Mouse (Mus musculus): ENCODE measurements around the gene Prkar1b. TPM values are rescaled to one million over a fixed set of nuclear protein-coding genes. Genes with fewer than 3 reads are reported as not detected.

The Prkar1b gene
- polyA plus RNA-seq, 1 experiment from 2014 or later = 0.62 TPM

DNA sequence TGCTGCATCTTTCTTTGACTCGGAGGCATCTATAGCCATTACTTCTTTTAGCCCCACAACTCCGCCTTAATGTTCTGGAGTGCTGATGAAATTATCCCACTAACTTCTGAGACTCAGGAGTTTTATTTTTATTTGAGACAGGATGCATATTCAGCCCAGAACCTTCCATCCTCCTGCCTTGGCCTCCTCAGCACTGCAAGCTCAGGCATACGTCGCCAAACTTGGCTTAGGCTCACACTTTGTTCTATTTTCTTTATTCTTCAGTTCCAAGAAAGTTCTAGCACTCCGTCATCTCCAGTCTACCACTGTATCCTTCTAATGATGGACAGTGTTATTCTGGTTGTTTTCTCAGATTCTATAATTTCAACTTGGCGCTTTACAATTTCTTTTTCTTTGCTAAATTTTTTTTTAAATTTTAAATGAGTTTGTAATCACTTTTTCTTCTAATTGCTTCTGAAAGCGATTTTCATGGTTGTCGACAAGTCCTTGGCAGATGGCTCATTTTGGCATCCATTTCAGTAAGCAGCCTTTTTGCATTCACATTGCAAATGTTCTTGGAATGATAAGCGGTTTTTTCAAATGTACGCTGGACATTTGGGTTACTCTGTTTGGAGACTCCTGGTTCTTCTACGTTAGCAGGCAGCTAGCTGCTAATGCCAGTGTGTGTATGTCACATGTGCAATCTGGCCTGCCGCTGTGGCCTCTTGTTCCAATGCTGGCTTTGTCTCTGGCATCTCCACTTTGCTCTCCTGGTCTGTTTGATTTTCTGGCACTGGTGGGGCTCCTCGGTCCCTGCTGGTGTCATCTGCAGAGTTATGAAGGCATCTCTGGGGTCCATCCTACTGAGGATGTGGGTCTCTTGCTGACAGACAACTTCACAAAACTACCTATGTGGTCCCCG is 2.4 kb downstream of the Prkar1b start:
- TF ChIP-seq EP300 (IDR thresholded peaks at IDR 0.05; ENCODE audit: low read depth) (no peak), CTCF (IDR thresholded peaks at IDR 0.05; ENCODE audit: low read depth) (no peak)
- DNase-seq (no peak), ATAC-seq (no peak)
- Histone ChIP-seq H3K4me1 (ENCODE audit: insufficient read depth) (peaks cover 4% of the 10 kb centered on the region; the same call in 1 of the 2 replicates), H3K4me3 (ENCODE audit: low read depth, low read length) (no peak overlapping the region), H3K9me3 (ENCODE audit: low read length) (no peaks in the 10 kb centered on the region), H3K4me2 (ENCODE audit: low read depth, low read length) (no peak overlapping the region), H3K27me3 (ENCODE audit: insufficient read depth, low read length) (no peaks in the 10 kb centered on the region), H3K36me3 (replicated peaks; ENCODE audit: insufficient read depth, low read length) (no peaks in the 10 kb centered on the region; the same call in 1 of the 2 replicates), H3K9ac (replicated peaks) (no peak overlapping the region), H3K27ac (ENCODE audit: low read depth) (no peak overlapping the region)
- WGBS (ENCODE audit: insufficient replicate concordance) = 86% methylated on average over 14 of the region's 14 CpGs

DNA sequence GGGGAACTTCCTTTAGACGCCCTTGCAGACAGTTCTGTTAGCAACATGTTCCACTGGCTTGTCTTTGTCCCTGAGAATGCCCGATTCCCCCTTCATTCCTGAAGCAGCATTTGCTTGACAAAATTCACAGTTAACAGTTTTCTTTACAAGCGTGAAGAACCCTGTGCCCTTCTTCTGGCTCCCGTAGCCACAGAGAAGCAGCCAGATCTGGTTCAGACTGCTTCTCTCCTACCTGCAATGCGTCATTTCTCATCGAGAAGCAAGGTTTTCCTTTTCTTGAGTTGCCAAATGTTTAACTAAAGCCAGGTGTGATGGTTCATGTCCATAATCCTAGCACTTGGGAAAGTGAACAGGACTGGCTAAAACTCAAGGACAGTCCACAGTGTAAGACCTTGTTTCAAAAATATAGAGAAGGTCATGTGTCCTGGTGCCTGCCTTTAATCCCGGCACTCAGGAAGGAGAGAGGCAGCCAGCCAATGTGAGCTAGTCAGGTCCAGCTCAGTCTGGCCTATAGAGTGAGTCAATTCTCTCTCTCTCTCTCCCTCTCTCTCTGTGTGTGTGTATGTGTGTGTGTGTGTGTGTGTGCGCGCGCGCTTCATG is 3.2 kb downstream of the Prkar1b start:
- 79% methylated on average over 11 of the region's 11 CpGs for WGBS (ENCODE audit: insufficient replicate concordance)
- H3K9ac ChIP-seq (replicated peaks) = no peak overlapping the region
- H3K4me3 ChIP-seq (ENCODE audit: low read depth, low read length) = no peak overlapping the region
- H3K4me2 ChIP-seq (ENCODE audit: low read depth, low read length) = no peak overlapping the region
- no peak for ATAC-seq
- no peaks in the 10 kb centered on the region for H3K9me3 ChIP-seq (ENCODE audit: low read length)
- no peak overlapping the region for H3K27ac ChIP-seq (ENCODE audit: low read depth)
- no peaks in the 10 kb centered on the region for H3K36me3 ChIP-seq (replicated peaks; ENCODE audit: insufficient read depth, low read length)
- peaks cover 4% of the 10 kb centered on the region; the same call in 1 of the 2 replicates for H3K4me1 ChIP-seq (ENCODE audit: insufficient read depth)
- DNase-seq = no peak
- H3K27me3 ChIP-seq (ENCODE audit: insufficient read depth, low read length) = no peaks in the 10 kb centered on the region
- TF ChIP-seq EP300 (IDR thresholded peaks at IDR 0.05; ENCODE audit: low read depth) (no peak), CTCF (IDR thresholded peaks at IDR 0.05; ENCODE audit: low read depth) (no peak)

DNA sequence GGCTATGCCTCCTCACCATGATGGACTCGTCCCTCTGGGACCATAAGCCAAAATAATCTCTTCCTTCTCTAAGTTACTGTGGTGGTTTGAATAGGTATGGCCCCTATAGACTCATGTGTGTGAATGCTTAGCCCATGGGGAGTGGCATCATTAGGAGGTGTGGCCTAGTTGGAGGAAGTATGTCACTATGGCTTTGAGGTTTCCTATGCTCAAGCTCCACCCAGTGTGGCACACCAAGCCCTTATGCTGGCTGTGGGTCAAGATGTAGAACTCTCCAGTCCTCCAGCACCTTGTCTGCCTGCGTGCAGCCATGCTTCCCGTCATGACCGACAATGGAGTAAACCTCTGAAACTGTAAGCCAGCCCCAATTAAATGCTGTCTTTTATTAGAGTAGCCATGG is 4.1 kb downstream of the Prkar1b start:
- Histone ChIP-seq H3K4me2 (ENCODE audit: low read depth, low read length) (no peak overlapping the region), H3K9ac (replicated peaks) (no peak overlapping the region), H3K9me3 (ENCODE audit: low read length) (no peaks in the 10 kb centered on the region), H3K36me3 (replicated peaks; ENCODE audit: insufficient read depth, low read length) (no peaks in the 10 kb centered on the region), H3K4me1 (ENCODE audit: insufficient read depth) (no peaks in the 10 kb centered on the region; the same call in 1 of the 2 replicates), H3K4me3 (ENCODE audit: low read depth, low read length) (no peak overlapping the region), H3K27me3 (ENCODE audit: insufficient read depth, low read length) (no peaks in the 10 kb centered on the region), H3K27ac (ENCODE audit: low read depth) (no peak overlapping the region)
- DNase-seq = no peak
- ATAC-seq = no peak
- WGBS (ENCODE audit: insufficient replicate concordance) = 84% methylated on average over 4 of the region's 4 CpGs
- TF ChIP-seq EP300 (IDR thresholded peaks at IDR 0.05; ENCODE audit: low read depth) (no peak), CTCF (IDR thresholded peaks at IDR 0.05; ENCODE audit: low read depth) (no peak)

DNA sequence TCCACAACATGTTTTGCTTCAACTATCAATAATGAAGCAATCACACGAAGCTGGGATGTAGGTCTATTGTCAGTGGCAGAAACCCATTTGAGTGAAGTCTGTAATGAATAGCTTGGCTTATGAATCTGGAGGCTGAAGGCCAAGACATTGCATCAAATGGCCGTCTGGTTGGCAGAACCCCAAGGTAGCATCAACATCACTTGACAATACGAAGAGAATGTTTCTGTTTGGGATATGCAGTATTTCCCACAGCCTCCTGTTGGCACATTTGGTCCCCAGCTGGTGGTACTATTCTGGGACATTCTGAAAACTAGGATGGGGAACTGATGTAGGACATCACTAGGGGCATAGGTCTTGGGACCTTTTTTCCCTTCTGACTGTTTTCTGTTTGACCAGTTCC is 5.9 kb downstream of the Prkar1b start:
- no peak overlapping the region for H3K27ac ChIP-seq (ENCODE audit: low read depth)
- no peaks in the 10 kb centered on the region for H3K4me1 ChIP-seq (ENCODE audit: insufficient read depth)
- no peaks in the 10 kb centered on the region for H3K36me3 ChIP-seq (replicated peaks; ENCODE audit: insufficient read depth, low read length)
- H3K9ac ChIP-seq (replicated peaks) = no peak overlapping the region
- H3K9me3 ChIP-seq (ENCODE audit: low read length) = no peaks in the 10 kb centered on the region
- no peak overlapping the region for H3K4me3 ChIP-seq (ENCODE audit: low read depth, low read length)
- ATAC-seq (no peak), DNase-seq (no peak)
- no peak for TF ChIP-seq EP300 (IDR thresholded peaks at IDR 0.05; ENCODE audit: low read depth)
- TF ChIP-seq CTCF (IDR thresholded peaks at IDR 0.05; ENCODE audit: low read depth) = no peak
- H3K4me2 ChIP-seq (ENCODE audit: low read depth, low read length) = no peak overlapping the region
- H3K27me3 ChIP-seq (ENCODE audit: insufficient read depth, low read length) = no peaks in the 10 kb centered on the region
- 75% methylated on average over 3 of the region's 3 CpGs for WGBS (ENCODE audit: insufficient replicate concordance)

DNA sequence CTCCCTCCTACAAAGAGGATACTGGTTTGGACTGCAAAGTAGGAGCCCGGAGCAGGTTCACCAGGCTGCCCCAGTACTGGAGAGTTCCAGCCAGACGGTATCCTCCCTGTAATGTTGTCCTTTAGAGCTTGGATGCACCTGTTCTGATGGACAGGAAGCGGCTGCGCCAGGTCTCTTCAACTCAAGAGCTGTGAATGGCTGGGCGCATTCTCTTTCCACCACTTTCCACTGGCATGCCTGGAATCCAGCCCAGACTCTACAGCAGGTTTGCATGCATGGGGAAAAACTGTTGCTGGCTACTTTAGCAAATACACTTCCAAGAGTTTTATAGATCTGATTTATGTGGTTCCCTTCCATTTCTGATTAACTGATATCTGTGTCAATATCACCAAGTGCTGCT is 8.5 kb downstream of the Prkar1b start:
- no peak for TF ChIP-seq CTCF (IDR thresholded peaks at IDR 0.05; ENCODE audit: low read depth)
- TF ChIP-seq EP300 (IDR thresholded peaks at IDR 0.05; ENCODE audit: low read depth) = no peak
- ATAC-seq (no peak), DNase-seq (no peak)
- Histone ChIP-seq H3K9me3 (ENCODE audit: low read length) (no peaks in the 10 kb centered on the region), H3K4me2 (ENCODE audit: low read depth, low read length) (no peak overlapping the region), H3K4me3 (ENCODE audit: low read depth, low read length) (no peak overlapping the region), H3K9ac (replicated peaks) (no peak overlapping the region), H3K36me3 (replicated peaks; ENCODE audit: insufficient read depth, low read length) (no peaks in the 10 kb centered on the region), H3K4me1 (ENCODE audit: insufficient read depth) (no peaks in the 10 kb centered on the region), H3K27ac (ENCODE audit: low read depth) (no peak overlapping the region), H3K27me3 (ENCODE audit: insufficient read depth, low read length) (no peaks in the 10 kb centered on the region)
- WGBS (ENCODE audit: insufficient replicate concordance) = 66% methylated on average over 5 of the region's 5 CpGs

DNA sequence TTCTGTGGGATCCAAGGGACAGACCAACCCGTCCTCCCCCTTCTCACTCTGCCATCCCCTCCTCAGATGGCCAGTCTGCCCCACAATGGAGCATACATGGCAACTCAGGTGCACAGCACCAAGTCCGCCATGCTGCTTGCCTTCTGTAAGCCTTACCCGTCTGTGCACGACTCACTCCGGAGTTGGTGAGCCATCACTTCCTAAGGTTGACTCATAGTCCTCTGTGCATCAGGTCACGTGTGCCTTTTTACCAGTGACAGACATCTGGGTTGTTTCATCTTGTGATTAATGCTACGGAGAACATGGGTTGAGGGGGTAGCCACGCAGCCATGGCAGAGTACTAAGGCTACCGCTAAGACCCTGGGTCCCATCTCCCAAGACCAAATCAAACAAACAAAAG is 9.2 kb downstream of the Prkar1b start:
- no peak overlapping the region for H3K4me2 ChIP-seq (ENCODE audit: low read depth, low read length)
- no peaks in the 10 kb centered on the region for H3K27me3 ChIP-seq (ENCODE audit: insufficient read depth, low read length)
- no peaks in the 10 kb centered on the region for H3K36me3 ChIP-seq (replicated peaks; ENCODE audit: insufficient read depth, low read length)
- H3K4me3 ChIP-seq (ENCODE audit: low read depth, low read length) = no peak overlapping the region
- ATAC-seq (no peak), DNase-seq (no peak)
- TF ChIP-seq CTCF (IDR thresholded peaks at IDR 0.05; ENCODE audit: low read depth) (no peak), EP300 (IDR thresholded peaks at IDR 0.05; ENCODE audit: low read depth) (no peak)
- H3K27ac ChIP-seq (ENCODE audit: low read depth) = no peak overlapping the region
- H3K4me1 ChIP-seq (ENCODE audit: insufficient read depth) = no peaks in the 10 kb centered on the region
- WGBS (ENCODE audit: insufficient replicate concordance) = 78% methylated on average over 9 of the region's 9 CpGs
- H3K9ac ChIP-seq (replicated peaks) = no peak overlapping the region
- H3K9me3 ChIP-seq (ENCODE audit: low read length) = no peaks in the 10 kb centered on the region

Measured in liver, postnatal 0 days (tissue).